Mouse (Mus musculus) cerebellum, adult 2 months (tissue): ENCODE data around the gene Tcp1.

Source experiments
- CTCF ChIP-seq: fragments of 200-500 bp; IDR thresholded peaks from 2 replicates; pipeline ENCODE4 v1.5.1; 2011; ENCODE audit warnings: low read depth, mild to moderate bottlenecking, control low read depth, low read length, moderate library complexity, borderline replicate concordance; ENCODE audit not compliant: insufficient read depth
- POLR2A ChIP-seq: fragments of 200-500 bp; IDR thresholded peaks from 2 replicates; pipeline ENCODE4 v1.6.1; 2011; ENCODE audit warnings: low read length, control low read depth, borderline replicate concordance; ENCODE audit not compliant: insufficient read depth

- no peak for TF ChIP-seq CTCF
- no peak for TF ChIP-seq POLR2A
Measured at GRCm38 (mm10) chr17:12887021-12887775, 28.3 kb upstream of the Tcp1 start.
